Mouse (Mus musculus) G1E (cell line): ENCODE measurements at regions not wholly inside any gene's neighbourhood (a gene's known extent, or its start where the extent isn't known, plus 50 kb on each side); places are given as distances from the start of the nearest gene placed in this dataset.

Experiments used
- ATAC-seq: 2 replicates; pipeline ENCODE4 v1.8.0; 2016; ENCODE audit warnings: mild to moderate bottlenecking; ENCODE audit not compliant: insufficient number of reproducible peaks, poor library complexity, low FRiP score, severe bottlenecking; ENCODE audit errors: extremely low read depth
- DNase-seq: peaks from one replicate; pipeline ENCODE4 v3.0.0; 2012; ENCODE audit warnings: low spot score
- H3K27me3 ChIP-seq: 2 replicates; pipeline ENCODE4 v1.6.1; 2012; ENCODE audit warnings: mild to moderate bottlenecking, low read length, inconsistent platforms; ENCODE audit not compliant: insufficient read depth
- H3K36me3 ChIP-seq: replicated peaks from 2 replicates; pipeline ENCODE3; 2012; ENCODE audit warnings: mild to moderate bottlenecking, inconsistent platforms
- H3K4me1 ChIP-seq: 2 replicates; pipeline ENCODE4 v1.6.1; 2012; ENCODE audit warnings: low read depth, low read length, inconsistent platforms, mixed read lengths; ENCODE audit not compliant: insufficient read depth
- H3K4me3 ChIP-seq: 2 replicates; pipeline ENCODE4 v1.5.1; 2012; ENCODE audit warnings: low read depth, mild to moderate bottlenecking, inconsistent platforms, low read length, moderate library complexity, mixed read lengths
- H3K9me3 ChIP-seq: replicated peaks from 2 replicates; pipeline ENCODE4 v1.6.1; 2012; ENCODE audit warnings: inconsistent platforms
- CTCF ChIP-seq: IDR thresholded peaks from 2 replicates; pipeline ENCODE4 v1.5.1; 2012; ENCODE audit warnings: low read depth, low read length, inconsistent platforms, mixed read lengths
- GATA1 ChIP-seq: IDR thresholded peaks from 2 replicates; pipeline ENCODE4 v1.6.1; 2012; ENCODE audit warnings: borderline replicate concordance, low read length, inconsistent platforms, mixed read lengths
- GATA2 ChIP-seq: IDR thresholded peaks from 2 replicates; pipeline ENCODE4 v1.6.1; 2012; ENCODE audit warnings: low read depth, low read length, inconsistent platforms, borderline replicate concordance
- POLR2AphosphoS5 ChIP-seq: IDR thresholded peaks from 2 replicates; pipeline ENCODE4 v1.6.1; 2012; ENCODE audit warnings: low read depth, low read length, inconsistent platforms; ENCODE audit not compliant: insufficient replicate concordance
- TAL1 ChIP-seq: conservative IDR thresholded peaks from 2 replicates; pipeline ENCODE4 v1.6.1; 2012; ENCODE audit warnings: low read depth, low read length, inconsistent platforms, mixed read lengths

DNA sequence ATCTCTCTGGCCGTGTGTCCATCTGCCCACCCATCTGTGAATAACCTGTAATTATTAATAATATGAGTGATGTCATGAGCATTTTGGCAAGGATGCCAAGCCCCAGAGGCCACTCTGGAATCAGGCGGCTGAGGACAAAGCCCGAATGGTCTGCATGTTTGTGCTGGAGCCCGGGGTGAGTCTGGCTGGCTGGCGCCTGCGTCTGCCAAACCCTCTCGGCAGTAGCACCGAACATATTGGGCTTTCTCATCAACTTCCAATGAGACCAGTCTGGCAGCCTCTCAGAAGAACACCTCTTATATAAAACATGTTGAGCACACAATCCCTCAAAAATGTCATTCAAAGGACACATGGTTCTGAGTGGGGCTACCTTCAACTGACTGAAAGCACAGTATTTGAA lies 244.9 kb upstream of the Mki67 start:
- no peak overlapping the region for H3K4me3 ChIP-seq
- ATAC-seq: no peak
- H3K9me3 ChIP-seq: peaks cover 68% of the 10 kb centered on the region
- no peaks in the 10 kb centered on the region for H3K36me3 ChIP-seq
- DNase-seq: no peak
- H3K4me1 ChIP-seq: no peaks in the 10 kb centered on the region
- TF ChIP-seq CTCF (no peak), POLR2AphosphoS5 (no peak), GATA1 (no peak), TAL1 (no peak), GATA2 (no peak)
- no peaks in the 10 kb centered on the region for H3K27me3 ChIP-seq

DNA sequence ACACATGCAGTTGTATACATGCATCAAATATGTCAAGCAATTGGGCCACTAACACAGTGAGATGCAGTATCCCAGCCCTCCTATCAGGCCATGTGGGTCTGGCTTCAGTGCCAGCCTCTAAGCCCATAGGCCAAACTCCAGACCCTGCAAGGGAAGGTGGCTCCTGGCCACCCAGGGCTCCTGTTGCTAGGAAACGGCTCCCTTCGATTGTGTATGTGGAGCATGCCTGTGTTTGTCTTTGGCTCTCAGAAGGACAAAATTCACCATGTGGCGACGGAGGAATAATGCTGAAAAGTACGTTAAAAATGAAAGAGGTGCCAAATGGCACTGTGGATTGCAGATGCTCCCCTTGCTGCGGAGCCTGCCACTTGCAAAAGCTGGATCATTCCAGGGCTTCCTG lies 249.4 kb upstream of the Mki67 start:
- Histone ChIP-seq H3K4me3 (no peak overlapping the region), H3K27me3 (no peaks in the 10 kb centered on the region), H3K4me1 (no peaks in the 10 kb centered on the region), H3K36me3 (no peaks in the 10 kb centered on the region), H3K9me3 (peaks cover 66% of the 10 kb centered on the region)
- DNase-seq: no peak
- TF ChIP-seq GATA2 (no peak), TAL1 (no peak), CTCF (no peak), POLR2AphosphoS5 (no peak), GATA1 (no peak)
- ATAC-seq: no peak

DNA sequence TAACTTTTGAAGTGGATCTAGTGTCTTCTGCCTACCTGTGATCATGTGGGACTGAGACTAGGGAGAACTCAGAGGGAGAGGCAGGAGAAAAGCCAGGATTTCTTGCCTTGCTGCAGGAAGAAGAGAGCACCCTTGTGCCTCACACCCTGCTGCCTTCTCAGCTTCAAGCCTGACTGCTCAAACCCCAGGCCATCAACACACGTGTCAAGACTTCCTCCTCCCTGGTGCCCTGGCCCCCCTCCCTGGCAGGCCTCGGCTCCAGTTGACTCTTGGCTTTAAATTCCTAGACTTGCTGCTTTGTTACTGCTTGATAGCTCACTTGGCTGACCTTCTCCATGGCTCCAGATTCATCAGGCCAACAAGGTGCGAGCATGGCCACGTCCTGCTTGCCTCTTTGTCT lies 250.1 kb upstream of the Mki67 start:
- TF ChIP-seq GATA2 (no peak), CTCF (no peak), GATA1 (no peak), POLR2AphosphoS5 (no peak), TAL1 (no peak)
- H3K4me3 ChIP-seq: no peak overlapping the region
- H3K4me1 ChIP-seq: no peaks in the 10 kb centered on the region
- ATAC-seq: no peak
- no peak for DNase-seq
- H3K27me3 ChIP-seq: no peaks in the 10 kb centered on the region
- H3K36me3 ChIP-seq: no peaks in the 10 kb centered on the region
- peaks cover 68% of the 10 kb centered on the region for H3K9me3 ChIP-seq

DNA sequence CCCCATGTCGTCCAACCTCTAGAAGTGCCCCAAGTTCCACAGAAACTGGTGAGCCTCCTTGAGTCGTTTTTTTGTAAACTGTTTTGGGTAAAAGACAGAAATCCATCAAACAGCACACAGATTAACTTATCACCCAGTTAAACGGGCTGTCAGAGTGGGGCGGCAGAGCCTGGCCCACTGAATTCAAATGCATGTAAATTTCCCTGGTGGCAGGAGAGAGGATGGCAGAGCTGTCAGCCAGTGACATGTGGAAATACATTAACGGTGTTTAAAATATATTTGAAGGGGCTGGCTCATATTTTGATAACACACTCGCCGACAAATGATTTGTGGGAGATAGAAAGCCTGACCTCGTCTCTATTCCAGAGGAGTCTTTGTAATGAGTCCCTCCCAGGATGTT lies 252.5 kb upstream of the Mki67 start:
- H3K4me3 ChIP-seq: no peak overlapping the region
- no peaks in the 10 kb centered on the region for H3K4me1 ChIP-seq
- no peaks in the 10 kb centered on the region for H3K27me3 ChIP-seq
- H3K36me3 ChIP-seq: no peaks in the 10 kb centered on the region
- TF ChIP-seq GATA2 (no peak), POLR2AphosphoS5 (no peak), GATA1 (no peak), CTCF (no peak), TAL1 (no peak)
- no peak for ATAC-seq
- no peak for DNase-seq
- H3K9me3 ChIP-seq: peaks cover 60% of the 10 kb centered on the region

DNA sequence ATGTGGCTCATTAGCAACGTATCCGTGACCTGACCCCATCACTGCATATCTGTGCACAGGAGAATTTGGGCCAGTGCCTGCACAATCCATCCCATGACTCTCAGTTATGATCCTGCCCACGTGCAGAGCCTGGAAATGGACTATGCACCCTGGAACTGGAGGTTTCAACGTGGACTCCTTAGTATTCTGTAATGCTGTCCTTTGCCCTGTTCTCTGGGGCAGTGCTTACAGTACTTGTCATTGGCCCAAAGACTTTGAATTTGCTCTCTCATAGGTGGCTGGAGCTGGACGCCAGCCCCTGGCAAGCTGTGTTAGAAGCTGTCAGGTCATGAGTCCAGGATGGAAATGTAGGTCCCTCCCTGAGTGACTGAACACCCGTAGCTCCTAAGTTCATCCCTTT lies 269.9 kb upstream of the Mki67 start:
- no peak overlapping the region for H3K4me3 ChIP-seq
- H3K4me1 ChIP-seq: no peaks in the 10 kb centered on the region
- DNase-seq: no peak
- ATAC-seq: no peak
- no peaks in the 10 kb centered on the region for H3K36me3 ChIP-seq
- peaks cover 81% of the 10 kb centered on the region for H3K9me3 ChIP-seq
- TF ChIP-seq TAL1: no peak
- no peak for TF ChIP-seq CTCF
- TF ChIP-seq GATA1: no peak
- no peak for TF ChIP-seq POLR2AphosphoS5
- TF ChIP-seq GATA2: no peak
- no peaks in the 10 kb centered on the region for H3K27me3 ChIP-seq

DNA sequence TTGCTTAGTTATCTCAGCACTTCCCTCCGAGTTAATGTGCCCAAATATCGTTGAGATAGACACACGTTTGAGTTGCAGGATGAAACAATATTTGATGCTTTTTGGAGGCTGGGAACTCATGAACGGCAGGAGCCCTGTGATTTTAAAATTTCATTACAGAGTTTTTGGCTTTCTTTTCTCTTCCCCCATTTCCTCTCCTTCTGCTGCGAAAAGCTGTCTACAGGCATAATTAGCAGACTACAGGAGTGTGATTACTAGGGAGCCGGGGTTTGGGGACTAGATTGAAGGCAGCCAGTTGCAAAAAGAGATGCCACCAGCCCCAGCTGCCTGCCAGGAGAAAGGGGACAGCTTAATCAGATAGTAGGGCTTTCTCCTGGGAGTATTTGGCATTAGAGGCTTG lies 274.2 kb upstream of the Mki67 start:
- no peaks in the 10 kb centered on the region for H3K27me3 ChIP-seq

DNA sequence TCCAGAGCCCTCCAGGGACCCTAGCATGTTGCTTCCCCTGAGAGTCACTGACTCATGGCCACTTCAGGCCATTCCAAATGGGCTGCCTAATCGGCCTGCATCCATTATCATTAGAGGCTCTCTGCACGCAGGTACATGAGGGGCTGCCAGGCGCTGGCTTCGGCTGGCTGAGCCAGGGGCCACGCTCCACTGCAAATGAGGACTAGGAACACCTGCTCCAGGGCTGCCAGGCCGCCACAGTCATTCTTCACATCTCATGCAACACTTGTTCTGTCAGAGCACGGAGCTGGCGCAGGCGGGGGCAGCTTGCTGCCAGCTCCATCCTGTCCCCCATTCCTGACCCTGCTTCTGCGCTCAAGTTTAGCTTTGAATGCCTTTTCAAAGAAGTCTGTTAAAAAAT lies 280.7 kb upstream of the Mki67 start:
- DNase-seq: no peak
- peaks cover 77% of the 10 kb centered on the region for H3K9me3 ChIP-seq
- ATAC-seq: no peak
- H3K4me3 ChIP-seq: no peak overlapping the region
- no peaks in the 10 kb centered on the region for H3K27me3 ChIP-seq
- H3K36me3 ChIP-seq: no peaks in the 10 kb centered on the region
- TF ChIP-seq TAL1: no peak
- no peak for TF ChIP-seq GATA2
- TF ChIP-seq POLR2AphosphoS5: no peak
- TF ChIP-seq CTCF: no peak
- no peak for TF ChIP-seq GATA1
- no peaks in the 10 kb centered on the region for H3K4me1 ChIP-seq

More for the DNA sequence above, 274.2 kb upstream of the Mki67 start:
- peaks cover 87% of the 10 kb centered on the region for H3K9me3 ChIP-seq
- H3K36me3 ChIP-seq: no peaks in the 10 kb centered on the region
- DNase-seq: no peak
- no peak for ATAC-seq
- H3K4me3 ChIP-seq: no peak overlapping the region
- TF ChIP-seq POLR2AphosphoS5 (no peak), CTCF (no peak), GATA2 (no peak), GATA1 (no peak), TAL1 (no peak)
- no peaks in the 10 kb centered on the region for H3K4me1 ChIP-seq
